Mouse (Mus musculus): Measurements from ENCODE around the gene Dok7. TPM values are rescaled to one million over a fixed set of nuclear protein-coding genes. Genes with fewer than 3 reads are reported as not detected.

Gene Dok7
- polyA plus RNA-seq, 1 experiment from 2014 or later, result 2.6 TPM

DNA sequence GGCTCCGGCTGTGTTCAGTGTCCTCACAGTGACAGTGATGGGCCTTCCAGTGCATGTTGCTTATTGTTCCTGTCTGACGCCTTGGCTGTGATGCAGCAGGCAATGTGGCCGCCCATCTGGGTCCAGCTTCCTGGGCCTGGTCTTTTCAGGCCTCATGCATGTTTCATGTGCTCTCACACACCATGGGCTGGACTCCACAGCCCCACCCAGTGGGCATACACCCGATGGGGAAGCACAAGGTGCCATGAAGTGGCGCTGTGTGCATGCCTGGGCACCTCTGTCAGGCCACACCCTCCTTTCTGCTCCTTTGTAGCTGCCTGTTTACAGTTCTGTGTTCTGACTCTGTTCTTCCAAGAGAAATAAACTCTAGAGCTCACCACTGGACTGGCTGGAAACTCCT, 23.5 kb upstream of the Dok7 start:
- Histone ChIP-seq H3K9ac (replicated peaks) (no peak overlapping the region), H3K4me1 (replicated peaks) (no peaks in the 10 kb centered on the region), H3K27ac (no peak overlapping the region), H3K4me2 (no peak overlapping the region), H3K36me3 (peaks cover 73% of the 10 kb centered on the region), H3K27me3 (no peaks in the 10 kb centered on the region), H3K9me3 (no peaks in the 10 kb centered on the region), H3K4me3 (replicated peaks) (no peak overlapping the region)
- ATAC-seq (ENCODE audit: insufficient number of reproducible peaks, insufficient read depth, low FRiP score, low TSS enrichment, low read depth), result no peak
- 79% methylated on average over 5 of the region's 5 CpGs for WGBS

DNA sequence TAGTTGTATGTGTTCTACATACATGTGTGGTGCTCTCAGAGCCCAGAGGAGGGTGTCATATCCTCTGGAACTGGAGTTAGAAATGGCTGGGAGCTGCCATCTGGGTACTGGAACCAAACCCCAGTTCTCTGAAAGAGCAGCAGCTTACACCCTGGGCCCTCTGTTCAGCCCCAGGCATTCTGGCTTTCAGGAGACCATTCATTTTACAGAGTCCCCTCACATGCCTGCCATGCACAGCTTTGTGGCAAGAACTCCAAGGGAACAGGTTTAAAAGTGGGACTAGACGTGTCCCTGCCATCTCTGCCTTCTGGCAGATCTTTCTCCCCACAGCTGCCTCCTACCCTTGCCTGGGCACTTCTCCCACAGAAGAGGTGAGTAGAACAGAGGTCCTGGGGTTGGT, 22.9 kb upstream of the Dok7 start:
- no peaks in the 10 kb centered on the region for H3K4me1 ChIP-seq (replicated peaks)
- 81% methylated on average over 1 of the region's 1 CpGs for WGBS
- no peaks in the 10 kb centered on the region for H3K9me3 ChIP-seq
- H3K9ac ChIP-seq (replicated peaks), result no peak overlapping the region
- H3K4me3 ChIP-seq (replicated peaks), result no peak overlapping the region
- ATAC-seq (ENCODE audit: insufficient number of reproducible peaks, insufficient read depth, low FRiP score, low TSS enrichment, low read depth), result no peak
- no peak overlapping the region for H3K4me2 ChIP-seq
- no peak overlapping the region for H3K27ac ChIP-seq
- H3K36me3 ChIP-seq, result peaks cover 68% of the 10 kb centered on the region
- no peaks in the 10 kb centered on the region for H3K27me3 ChIP-seq

DNA sequence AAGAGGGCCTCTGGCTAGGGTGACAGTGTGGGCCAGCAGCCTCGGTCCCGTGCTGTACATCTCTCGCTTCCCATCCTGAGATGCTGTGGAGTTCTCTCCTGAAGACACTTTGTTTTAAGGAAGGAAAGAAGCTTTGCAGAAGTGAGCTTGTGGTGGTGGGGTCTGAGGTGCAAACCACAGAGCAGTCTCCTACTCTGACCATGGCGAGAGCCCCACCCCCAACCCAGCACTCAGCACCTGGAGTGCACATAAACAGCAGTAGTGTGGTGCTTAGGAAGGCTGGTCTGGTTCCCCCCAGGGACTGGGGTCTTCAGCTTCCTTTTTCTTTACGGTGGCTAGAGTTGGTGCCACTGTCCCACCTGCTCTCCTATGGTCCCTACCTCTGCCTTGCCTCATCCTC, 21.4 kb upstream of the Dok7 start:
- Histone ChIP-seq H3K9me3 (no peaks in the 10 kb centered on the region), H3K36me3 (peaks cover 53% of the 10 kb centered on the region), H3K27me3 (no peaks in the 10 kb centered on the region), H3K4me2 (no peak overlapping the region), H3K4me1 (replicated peaks) (no peaks in the 10 kb centered on the region), H3K9ac (replicated peaks) (no peak overlapping the region), H3K27ac (no peak overlapping the region), H3K4me3 (replicated peaks) (no peak overlapping the region)
- ATAC-seq (ENCODE audit: insufficient number of reproducible peaks, insufficient read depth, low FRiP score, low TSS enrichment, low read depth), result no peak
- WGBS, result 84% methylated on average over 5 of the region's 5 CpGs

DNA sequence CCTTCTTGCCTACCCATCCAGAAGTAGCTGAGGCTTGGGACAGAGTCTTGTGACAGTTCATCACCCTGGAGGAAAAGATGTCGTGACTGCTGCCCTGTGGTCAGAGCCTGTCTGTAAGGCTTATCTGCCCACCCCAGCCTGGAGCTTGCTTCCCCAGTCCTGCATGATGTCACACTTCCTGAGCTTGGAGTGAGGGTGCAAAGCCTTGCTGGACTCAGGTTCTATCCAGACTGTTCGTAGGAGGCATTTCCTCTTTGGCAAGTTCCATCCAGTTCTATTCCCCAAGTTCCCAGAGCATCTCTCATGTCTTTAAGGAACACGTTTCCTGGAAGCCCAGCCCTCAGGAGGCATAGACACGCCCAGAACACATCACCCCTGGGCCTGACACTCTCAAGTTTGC, 20.8 kb upstream of the Dok7 start:
- no peak overlapping the region for H3K27ac ChIP-seq
- no peak for ATAC-seq (ENCODE audit: insufficient number of reproducible peaks, insufficient read depth, low FRiP score, low TSS enrichment, low read depth)

DNA sequence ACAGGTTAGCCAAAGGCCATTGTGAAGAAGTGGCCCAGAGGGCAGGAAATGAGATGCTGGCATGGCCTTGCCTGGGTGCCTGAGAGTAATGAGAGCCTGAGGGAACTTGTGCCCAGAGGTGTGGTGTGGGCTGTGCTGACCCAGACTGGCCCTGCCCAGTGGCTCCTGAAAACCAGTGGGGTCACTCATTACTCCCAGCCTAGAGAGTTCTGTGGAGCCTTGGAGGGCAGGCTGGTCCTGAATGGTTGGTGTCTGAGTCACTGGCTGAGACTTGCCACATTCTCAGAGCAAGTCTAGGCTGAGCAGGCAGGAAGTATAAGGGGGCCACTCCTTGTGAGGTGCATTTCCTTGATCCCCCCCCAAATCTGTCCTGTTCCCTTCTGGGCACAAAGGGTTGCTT, 19.1 kb upstream of the Dok7 start:
- H3K9me3 ChIP-seq, result no peaks in the 10 kb centered on the region
- H3K9ac ChIP-seq (replicated peaks), result no peak overlapping the region
- no peak overlapping the region for H3K27ac ChIP-seq
- no peak for ATAC-seq (ENCODE audit: insufficient number of reproducible peaks, insufficient read depth, low FRiP score, low TSS enrichment, low read depth)
- no peaks in the 10 kb centered on the region for H3K27me3 ChIP-seq
- H3K4me2 ChIP-seq, result no peak overlapping the region
- H3K36me3 ChIP-seq, result peaks cover 30% of the 10 kb centered on the region
- H3K4me1 ChIP-seq (replicated peaks), result no peaks in the 10 kb centered on the region
- no peak overlapping the region for H3K4me3 ChIP-seq (replicated peaks)

More for the DNA sequence above, 20.8 kb upstream of the Dok7 start:
- Histone ChIP-seq H3K4me2 (no peak overlapping the region), H3K36me3 (peaks cover 46% of the 10 kb centered on the region), H3K4me1 (replicated peaks) (no peaks in the 10 kb centered on the region), H3K4me3 (replicated peaks) (no peak overlapping the region), H3K9me3 (no peaks in the 10 kb centered on the region), H3K9ac (replicated peaks) (no peak overlapping the region), H3K27me3 (no peaks in the 10 kb centered on the region)
- WGBS, result 68% methylated on average over 4 of the region's 4 CpGs

DNA sequence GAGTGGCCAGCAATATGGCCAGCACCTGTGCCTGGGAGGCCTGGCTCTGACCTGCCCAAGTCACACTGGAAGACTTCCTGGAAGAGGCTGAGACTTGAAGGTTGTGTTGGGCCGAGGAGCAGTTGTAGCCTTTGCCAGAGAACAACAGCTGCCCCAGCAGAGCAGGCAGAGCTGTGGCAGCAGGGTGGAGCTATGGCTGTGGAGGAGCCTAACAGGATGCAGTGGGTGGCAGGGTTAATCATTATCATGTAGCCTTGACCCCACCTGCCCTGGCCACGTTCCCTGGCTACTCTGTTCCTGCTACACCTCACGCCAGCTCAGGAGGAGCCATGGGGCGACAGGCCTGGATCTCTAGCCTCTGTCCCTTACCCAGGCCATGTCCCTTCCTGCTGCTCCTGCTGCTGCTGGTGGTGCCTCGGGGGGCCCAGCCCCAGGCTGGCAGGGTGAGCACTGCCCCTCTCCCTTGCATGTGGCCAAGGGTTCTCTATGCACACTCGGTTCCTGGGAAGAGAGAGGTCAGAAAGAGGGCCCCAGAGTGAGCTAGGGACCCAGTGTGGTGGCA, 15.2 kb upstream of the Dok7 start, which contains the start of gene Hgfac:
TSS of gene Hgfac (plus strand) at position 242 of the 562 bp plus-strand sequence.
- Histone ChIP-seq H3K9me3 (no peaks in the 10 kb centered on the region), H3K27me3 (no peaks in the 10 kb centered on the region), H3K36me3 (no peaks in the 10 kb centered on the region), H3K4me3 (replicated peaks) (no peak within 1 kb of the TSS), H3K4me1 (replicated peaks) (no peaks in the 10 kb centered on the region), H3K4me2 (no peak within 1 kb of the TSS), H3K9ac (replicated peaks) (no peak within 1 kb of the TSS), H3K27ac (no peak within 1 kb of the TSS)
- ATAC-seq (ENCODE audit: insufficient number of reproducible peaks, insufficient read depth, low FRiP score, low TSS enrichment, low read depth), result no peak
- WGBS, result 50% methylated on average over 6 of the region's 6 CpGs

DNA sequence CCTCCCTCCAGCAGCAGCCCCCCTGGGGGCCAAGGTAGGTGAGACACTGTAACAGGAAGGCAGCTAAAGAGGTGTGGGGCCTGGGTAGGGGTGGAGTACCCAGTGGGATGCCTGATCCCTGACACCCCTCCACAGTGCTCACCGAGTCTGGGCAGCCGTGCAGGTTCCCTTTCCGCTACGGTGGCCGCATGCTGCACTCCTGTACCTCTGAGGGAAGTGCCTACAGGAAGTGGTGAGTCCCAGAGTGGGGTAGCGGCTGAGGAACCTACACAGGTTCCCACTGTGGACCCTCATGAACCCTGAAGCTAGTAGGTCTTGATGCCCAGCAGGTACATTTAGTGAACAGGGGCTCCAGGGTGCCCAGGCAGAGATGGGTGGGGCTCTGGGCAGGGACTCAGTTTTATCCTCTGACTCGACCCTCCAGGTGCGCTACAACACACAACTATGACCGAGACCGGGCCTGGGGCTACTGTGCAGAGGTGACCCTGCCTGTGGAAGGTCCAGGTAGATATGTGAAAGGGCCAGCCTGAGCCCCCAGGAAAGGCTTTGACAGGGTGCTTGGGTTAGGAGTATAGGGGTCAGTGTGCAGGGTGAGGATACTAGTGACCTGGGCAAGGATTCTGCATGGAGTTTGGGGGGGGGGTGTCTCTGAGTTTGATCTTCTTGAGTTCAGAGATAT, 14.0 kb upstream of the Dok7 start:
- Histone ChIP-seq H3K27ac (no peak overlapping the region), H3K4me1 (replicated peaks) (0 out of 2 replicates have a peak, but pooled peaks cover 3% of the 10 kb centered on the region), H3K9me3 (no peaks in the 10 kb centered on the region), H3K36me3 (no peaks in the 10 kb centered on the region), H3K4me3 (replicated peaks) (no peak overlapping the region), H3K4me2 (no peak overlapping the region), H3K27me3 (no peaks in the 10 kb centered on the region; the same call in 1 of the 2 replicates), H3K9ac (replicated peaks) (no peak overlapping the region)
- 79% methylated on average over 10 of the region's 10 CpGs for WGBS
- ATAC-seq (ENCODE audit: insufficient number of reproducible peaks, insufficient read depth, low FRiP score, low TSS enrichment, low read depth), result no peak

DNA sequence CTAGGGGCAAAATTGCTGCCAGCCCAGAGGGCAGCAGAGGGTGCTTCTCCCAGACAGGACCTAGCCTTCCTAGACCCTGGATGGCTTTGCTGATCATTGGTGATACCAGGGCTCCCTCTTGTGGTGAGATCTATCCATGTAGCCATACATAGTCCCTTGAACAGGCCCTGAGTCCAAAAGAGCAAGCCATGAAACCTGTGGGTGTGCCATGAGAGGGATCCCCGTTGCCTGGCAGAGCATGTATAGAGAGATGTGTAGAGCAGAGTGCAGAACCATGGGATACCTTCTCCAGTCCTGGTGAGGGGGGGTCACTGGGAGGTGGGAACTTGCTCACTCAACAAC, 13.5 kb upstream of the Dok7 start:
- no peak overlapping the region for H3K27ac ChIP-seq
- H3K36me3 ChIP-seq, result no peaks in the 10 kb centered on the region
- H3K4me2 ChIP-seq, result no peak overlapping the region
- no peaks in the 10 kb centered on the region; the same call in 1 of the 2 replicates for H3K27me3 ChIP-seq
- 0 out of 2 replicates have a peak, but pooled peaks cover 3% of the 10 kb centered on the region for H3K4me1 ChIP-seq (replicated peaks)
- WGBS, result 40% methylated on average over 1 of the region's 1 CpGs
- H3K9ac ChIP-seq (replicated peaks), result no peak overlapping the region
- H3K4me3 ChIP-seq (replicated peaks), result no peak overlapping the region
- peak; percentile 52; the same call in 1 of the 2 replicates for ATAC-seq (ENCODE audit: insufficient number of reproducible peaks, insufficient read depth, low FRiP score, low TSS enrichment, low read depth)
- no peaks in the 10 kb centered on the region for H3K9me3 ChIP-seq

DNA sequence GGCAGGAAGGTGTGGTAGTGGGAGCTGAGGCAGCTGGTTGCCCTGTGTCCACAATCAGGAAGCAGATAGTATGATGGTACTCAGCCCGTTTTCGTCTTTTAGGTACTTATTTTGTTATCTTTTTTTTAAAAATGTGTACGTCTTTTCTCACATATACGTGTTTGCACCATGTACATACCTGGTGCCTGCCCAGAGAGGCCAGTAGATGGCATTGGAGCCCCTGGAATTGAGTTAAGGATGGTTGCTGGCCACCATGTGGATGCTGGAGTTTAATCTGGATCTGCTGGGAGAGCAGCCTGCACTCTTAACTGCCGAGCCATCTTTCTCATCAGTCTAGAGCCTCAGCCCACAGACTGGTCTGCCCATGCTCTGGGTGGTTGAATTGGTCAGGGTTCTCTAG, 6.0 kb upstream of the Dok7 start:
- 76% methylated on average over 5 of the region's 5 CpGs for WGBS
- Histone ChIP-seq H3K27me3 (peaks cover 18% of the 10 kb centered on the region), H3K4me3 (replicated peaks) (no peak overlapping the region), H3K9ac (replicated peaks) (no peak overlapping the region), H3K36me3 (no peaks in the 10 kb centered on the region), H3K9me3 (no peaks in the 10 kb centered on the region), H3K27ac (no peak overlapping the region), H3K4me1 (replicated peaks) (0 out of 2 replicates have a peak, but pooled peaks cover 3% of the 10 kb centered on the region), H3K4me2 (no peak overlapping the region)
- no peak for ATAC-seq (ENCODE audit: insufficient number of reproducible peaks, insufficient read depth, low FRiP score, low TSS enrichment, low read depth)

DNA sequence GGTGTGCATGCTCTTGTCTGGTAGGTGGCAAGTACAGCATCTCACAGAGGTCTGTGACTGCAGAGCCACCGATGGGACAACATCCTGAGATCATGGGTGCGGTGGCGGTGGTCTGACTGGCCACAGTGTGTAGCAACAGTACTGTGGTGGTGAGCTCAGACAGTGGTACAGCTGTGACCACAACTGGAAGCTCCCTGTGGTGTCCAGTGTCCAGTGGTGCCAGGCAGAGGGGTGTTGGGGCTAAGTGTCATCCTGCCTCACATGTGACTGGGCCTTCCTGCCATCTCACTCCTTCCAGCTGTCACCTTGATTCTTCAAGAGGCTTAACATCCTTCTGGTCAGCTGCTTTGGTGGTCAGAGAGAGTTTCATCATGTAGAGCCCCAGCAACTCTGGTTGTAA, 1.9 kb upstream of the Dok7 start:
- 90% methylated on average over 3 of the region's 3 CpGs for whole genome bisulfite sequencing
- Histone ChIP-seq H3K4me2 (no peak overlapping the region), H3K9me3 (no peaks in the 10 kb centered on the region), H3K9ac (replicated peaks) (no peak overlapping the region), H3K4me1 (replicated peaks) (peaks cover 7% of the 10 kb centered on the region), H3K27me3 (peaks cover 59% of the 10 kb centered on the region), H3K36me3 (no peaks in the 10 kb centered on the region), H3K4me3 (replicated peaks) (no peak overlapping the region), H3K27ac (no peak overlapping the region)
- no peak for ATAC-seq (ENCODE audit: insufficient number of reproducible peaks, insufficient read depth, low FRiP score, low TSS enrichment, low read depth)

DNA sequence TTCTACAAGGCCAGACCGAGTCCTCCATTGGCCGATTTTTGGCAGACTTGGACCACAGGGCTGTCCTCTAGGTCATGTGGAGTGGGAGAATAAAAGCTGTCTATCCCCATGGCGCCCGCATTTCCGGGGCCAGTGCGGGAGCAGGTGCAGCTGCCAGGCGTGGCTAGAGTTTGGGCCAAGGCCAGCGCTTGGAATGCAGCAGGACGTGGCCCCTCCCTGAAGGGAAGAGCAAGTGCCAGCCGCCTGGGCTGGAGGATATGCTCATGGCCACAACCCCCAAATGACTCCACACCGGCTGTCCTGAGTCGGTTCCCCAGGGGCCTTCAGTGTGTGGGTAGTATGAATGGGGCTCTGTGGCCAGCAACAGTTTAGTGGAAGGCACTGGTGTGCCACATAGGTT, 1.5 kb upstream of the Dok7 start:
- peaks cover 63% of the 10 kb centered on the region for H3K27me3 ChIP-seq
- 80% methylated on average over 12 of the region's 12 CpGs for WGBS
- ATAC-seq (ENCODE audit: insufficient number of reproducible peaks, insufficient read depth, low FRiP score, low TSS enrichment, low read depth), result no peak
- H3K36me3 ChIP-seq, result no peaks in the 10 kb centered on the region
- no peak overlapping the region for H3K9ac ChIP-seq (replicated peaks)
- no peak overlapping the region for H3K4me2 ChIP-seq
- H3K4me1 ChIP-seq (replicated peaks), result peaks cover 7% of the 10 kb centered on the region
- no peak overlapping the region for H3K27ac ChIP-seq
- H3K9me3 ChIP-seq, result no peaks in the 10 kb centered on the region
- no peak overlapping the region for H3K4me3 ChIP-seq (replicated peaks)

DNA sequence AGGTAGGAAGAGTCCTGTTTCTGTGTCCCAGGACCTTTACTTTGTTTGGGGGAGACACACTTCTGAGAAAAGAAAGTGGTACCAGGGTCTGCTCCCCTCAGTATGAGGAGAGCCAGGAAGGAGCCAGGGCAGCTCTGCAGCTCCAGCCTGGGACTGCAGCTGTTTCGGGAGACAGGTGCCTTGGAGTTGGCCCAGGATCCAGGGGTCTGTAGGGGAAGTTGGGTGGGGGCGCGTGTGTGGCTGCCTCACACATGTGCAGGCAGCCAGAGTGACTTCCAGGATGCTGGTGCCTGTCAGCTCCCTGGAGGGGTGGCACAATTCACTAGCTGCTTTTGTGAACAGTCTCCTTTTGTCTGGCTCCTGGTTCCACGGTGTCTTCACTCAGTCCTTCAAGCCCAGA, 1.0 kb downstream of the Dok7 start:
- Histone ChIP-seq H3K4me2 (peak overlapping the region; percentile 97), H3K4me3 (replicated peaks) (peak overlapping the region; percentile 59), H3K27me3 (peaks cover 74% of the 10 kb centered on the region), H3K9ac (replicated peaks) (no peak overlapping the region), H3K27ac (no peak overlapping the region), H3K36me3 (no peaks in the 10 kb centered on the region), H3K9me3 (no peaks in the 10 kb centered on the region), H3K4me1 (replicated peaks) (peaks cover 7% of the 10 kb centered on the region)
- WGBS, result 26% methylated on average over 4 of the region's 4 CpGs
- no peak for ATAC-seq (ENCODE audit: insufficient number of reproducible peaks, insufficient read depth, low FRiP score, low TSS enrichment, low read depth)
